In the genomic region with DNA sequence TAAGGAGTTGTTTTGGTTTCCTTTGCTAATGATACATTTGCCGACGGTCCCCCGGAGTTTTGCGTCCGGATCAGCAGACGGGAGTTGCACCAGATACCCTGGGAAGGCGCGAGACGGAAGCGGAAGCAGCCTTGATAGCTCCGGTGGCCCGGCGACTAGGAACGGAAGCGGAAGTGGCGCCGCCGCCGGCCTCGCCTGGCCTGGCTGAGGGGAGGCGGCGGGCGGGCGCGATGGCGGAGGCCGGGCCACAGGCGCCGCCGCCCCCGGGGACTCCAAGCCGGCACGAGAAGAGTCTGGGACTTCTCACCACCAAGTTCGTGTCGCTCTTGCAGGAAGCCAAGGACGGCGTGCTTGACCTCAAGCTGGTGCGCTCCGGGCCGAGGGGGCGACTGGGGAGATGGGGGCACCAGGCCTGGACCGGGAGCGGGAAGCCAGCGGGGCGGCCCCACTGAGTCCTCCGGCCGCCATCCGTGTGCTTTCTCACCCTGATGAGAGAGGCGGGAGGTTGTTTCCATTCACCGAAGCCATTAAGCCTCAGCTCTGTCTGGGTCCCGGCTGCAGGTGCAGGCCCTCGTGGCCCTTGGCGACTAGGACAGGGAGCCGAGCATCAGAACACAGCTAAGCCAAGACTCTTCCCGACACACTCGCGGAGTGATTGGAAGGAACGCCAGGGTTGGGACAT, we compare ENCODE assay signal across 8 mouse cellular contexts. TPM values are rescaled to one million over a fixed set of nuclear protein-coding genes. Genes with fewer than 3 reads are reported as not detected.
A peak's percentile ranks its signal among the peaks of the same experiment; 100 is the strongest.
DNase-seq lines count a peak whose midpoint lies in the region; ATAC-seq and TF ChIP-seq lines count a peak whose summit lies in the region.

A gene (plus strand): TSS at position 153 of the 682 bp plus-strand sequence.

- TF ChIP-seq POLR2A in cerebellum, adult 2 months (IDR thresholded peaks at IDR 0.05; ENCODE audit: borderline replicate concordance, insufficient read depth, low read length), result peak; percentile 42; the same call in 1 of the 2 replicates

- peak within 1 kb of the TSS; percentile 98 for H3K4me2 ChIP-seq in lung, embryonic 16.5 days (ENCODE audit: low read depth, low read length)

- H3K36me3 ChIP-seq in lung, embryonic 16.5 days (ENCODE audit: control insufficient read depth, insufficient read depth, low read length), result peaks cover 23% of the 10 kb centered on the region

- DNase-seq in MEL-GATA-1-ER (ENCODE audit: extremely low read depth, low read depth), result peak; percentile 86
- peak; percentile 91 to 94 for DNase-seq in cerebellum, adult 2 months
- DNase-seq in forelimb bud, embryonic 11.5 days (ENCODE audit: low read depth, low spot score), result peak; percentile 90
- peak; percentile 71 for DNase-seq in layer of hippocampus, adult 9-10 months (ENCODE audit: low spot score)
- DNase-seq in ovary, postnatal 10 days (ENCODE audit: low spot score), result peak; percentile 60
- peak; percentile 82 to 88 for DNase-seq in thymus, postnatal 10 days (ENCODE audit: low spot score in 2 of 2)

- H3K9me3 ChIP-seq in lung, embryonic 16.5 days (ENCODE audit: control insufficient read depth, low read length), result no peaks in the 10 kb centered on the region

- peaks cover 31% of the 10 kb centered on the region for H3K4me1 ChIP-seq in cerebellum, adult 2 months (ENCODE audit: control insufficient read depth, insufficient read depth, low read length)
- peaks cover 17% of the 10 kb centered on the region for H3K4me1 ChIP-seq in lung, embryonic 16.5 days (replicated peaks; ENCODE audit: control insufficient read depth, insufficient read depth, low read length)

- no peak for TF ChIP-seq CTCF in cerebellum, adult 2 months (IDR thresholded peaks at IDR 0.05; ENCODE audit: borderline replicate concordance, insufficient read depth, low read depth, low read length)

- H3K9ac ChIP-seq in lung, embryonic 16.5 days (ENCODE audit: low read length), result peak within 1 kb of the TSS; percentile 89

- WGBS in cerebellum, adult 2 months, result under 1% methylated on average over 58 of the region's 58 CpGs
- under 1% methylated on average over 50 of the region's 58 CpGs for WGBS in lung, embryonic 16.5 days

- peak within 1 kb of the TSS; percentile 92 for H3K4me3 ChIP-seq in cerebellum, adult 2 months (replicated peaks; ENCODE audit: insufficient read depth, low read depth, low read length)
- peak within 1 kb of the TSS; percentile 83 for H3K4me3 ChIP-seq in lung, embryonic 16.5 days (ENCODE audit: low read length)

- peak within 1 kb of the TSS; percentile 59 for H3K27ac ChIP-seq in cerebellum, adult 2 months (ENCODE audit: insufficient read depth, low read length)
- peak within 1 kb of the TSS; percentile 78 for H3K27ac ChIP-seq in lung, embryonic 16.5 days (ENCODE audit: low read length)

- H3K27me3 ChIP-seq in cerebellum, adult 2 months (ENCODE audit: control insufficient read depth, insufficient read depth, low read length), result no peaks in the 10 kb centered on the region
- no peaks in the 10 kb centered on the region for H3K27me3 ChIP-seq in lung, embryonic 16.5 days (ENCODE audit: control insufficient read depth, insufficient read depth, low read depth, low read length)

- peak; percentile 83 to 92 for ATAC-seq in hematopoietic stem cell, adult 5-6 weeks (replicated peaks in 1 of 2; ENCODE audit: insufficient read depth in 1 of 2, low FRiP score in 2 of 2, low TSS enrichment in 1 of 2, low read depth in 1 of 2, poor library complexity in 2 of 2, severe bottlenecking in 2 of 2)
- peak; percentile 90 for ATAC-seq in lung, embryonic 16.5 days (ENCODE audit: low read depth)

RNA-seq across cellular contexts. Expression of the gene that starts here (rescaled TPM):
- polyA plus RNA-seq in cerebellum, adult 2 months (2012; rRNA removed), result 81.6 and 91.5 TPM in 2 replicates
- 34.3 and 55.3 TPM in 2 replicates for total RNA-seq in hematopoietic stem cell, adult 5-6 weeks (2017)
- polyA plus RNA-seq in lung, embryonic 16.5 days (2015; fragmentation: Nextera tagmentation; extraction: Ambion mirVana), result 69.1 and 76.2 TPM in 2 replicates

Comparison
In these comparisons a context has a peak if more than half of its experiments do, and no peak if none do; other contexts are left out.
1. Peak in every context shown above with its lines: DNase-seq, ATAC-seq, H3K4me3 ChIP-seq and H3K27ac ChIP-seq.